ENCODE assay signal across 8 mouse cellular contexts in the genomic region with DNA sequence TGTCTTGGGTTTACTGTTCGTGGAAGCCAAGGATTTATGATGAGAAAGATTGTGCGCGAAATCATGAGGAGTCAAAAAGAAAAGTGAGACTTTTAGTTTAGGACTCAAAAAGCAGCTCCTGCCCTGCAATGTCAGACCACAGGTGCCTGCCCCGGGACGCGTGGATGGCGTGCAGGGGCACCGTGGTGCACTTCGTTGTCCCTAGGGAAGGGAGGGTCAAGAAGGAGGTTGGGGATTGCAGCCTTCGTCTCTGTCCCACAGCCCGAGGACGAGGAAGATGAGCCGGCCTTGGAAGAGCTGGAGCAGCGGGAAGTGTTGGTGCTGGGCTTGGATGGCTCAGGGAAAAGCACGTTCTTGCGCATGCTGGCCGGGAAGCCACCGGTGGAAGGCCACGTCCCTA. TPM values are rescaled to one million over a fixed set of nuclear protein-coding genes. Genes with fewer than 3 reads are reported as not detected.
DNase-seq lines count a peak whose midpoint lies in the region; ATAC-seq lines count a peak whose summit lies in the region.

No protein-coding gene starts in this region.

- H3K27ac ChIP-seq in intestine, embryonic 14.5 days (ENCODE audit: low read depth), result no peak overlapping the region; the same call in 1 of the 2 replicates
- H3K27ac ChIP-seq in neural tube, embryonic 11.5 days (ENCODE audit: low read depth, low read length), result no peak overlapping the region

- no peaks in the 10 kb centered on the region for H3K27me3 ChIP-seq in megakaryocyte, embryonic 14.5 days (replicated peaks)
- H3K27me3 ChIP-seq in intestine, embryonic 14.5 days (replicated peaks; ENCODE audit: control insufficient read depth, insufficient read depth, low read length), result no peaks in the 10 kb centered on the region
- H3K27me3 ChIP-seq in neural tube, embryonic 11.5 days (ENCODE audit: control insufficient read depth, insufficient read depth, low read length), result no peaks in the 10 kb centered on the region

- peak overlapping the region; percentile 85 for H3K9ac ChIP-seq in intestine, embryonic 14.5 days (ENCODE audit: low read length)
- H3K9ac ChIP-seq in neural tube, embryonic 11.5 days (ENCODE audit: low read length), result peak overlapping the region; percentile 84

- H3K4me1 ChIP-seq in megakaryocyte, embryonic 14.5 days, result peaks cover 58% of the 10 kb centered on the region
- peaks cover 6% of the 10 kb centered on the region for H3K4me1 ChIP-seq in intestine, embryonic 14.5 days (replicated peaks; ENCODE audit: control insufficient read depth, insufficient read depth, low read length)
- H3K4me1 ChIP-seq in neural tube, embryonic 11.5 days (ENCODE audit: control insufficient read depth, insufficient read depth, low read length), result peaks cover 7% of the 10 kb centered on the region; the same call in 1 of the 2 replicates

- H3K4me3 ChIP-seq in megakaryocyte, embryonic 14.5 days (replicated peaks), result peak overlapping the region; percentile 97
- H3K4me3 ChIP-seq in intestine, embryonic 14.5 days (ENCODE audit: low read depth, low read length), result peak overlapping the region; percentile 96
- peak overlapping the region; percentile 67 for H3K4me3 ChIP-seq in neural tube, embryonic 11.5 days (ENCODE audit: low read depth, low read length)

- DNase-seq in adrenal gland, postnatal 14 days, result peak; percentile 44
- DNase-seq in adrenal gland, postnatal 25 days, result no peak
- peak; percentile 62 for DNase-seq in intestine, embryonic 14.5 days (ENCODE audit: low spot score)
- no peak for DNase-seq in neural tube, embryonic 11.5 days (ENCODE audit: low spot score)
- no peak for DNase-seq in gastrocnemius, adult 8-10 months (ENCODE audit: low spot score in 2 of 2)
- DNase-seq in layer of hippocampus, adult 9-11 months, result no peak

- peak overlapping the region; percentile 95 for H3K4me2 ChIP-seq in intestine, embryonic 14.5 days (ENCODE audit: low read length)
- peak overlapping the region; percentile 59 for H3K4me2 ChIP-seq in neural tube, embryonic 11.5 days (ENCODE audit: low read depth)

- 3% methylated on average over 19 of the region's 19 CpGs for WGBS in intestine, embryonic 14.5 days
- 4% methylated on average over 19 of the region's 19 CpGs for WGBS in neural tube, embryonic 11.5 days

- H3K9me3 ChIP-seq in megakaryocyte, embryonic 14.5 days, result no peaks in the 10 kb centered on the region
- H3K9me3 ChIP-seq in intestine, embryonic 14.5 days (ENCODE audit: control insufficient read depth, low read length), result no peaks in the 10 kb centered on the region
- H3K9me3 ChIP-seq in neural tube, embryonic 11.5 days (ENCODE audit: control insufficient read depth, low read length), result no peaks in the 10 kb centered on the region

- ATAC-seq in megakaryocyte, adult 5-6 weeks (ENCODE audit: poor library complexity, severe bottlenecking), result no peak
- peak; percentile 25; the same call in 1 of the 2 replicates for ATAC-seq in intestine, embryonic 14.5 days (replicated peaks; ENCODE audit: low FRiP score, low TSS enrichment, low read depth)
- peak; percentile 18; the same call in 1 of the 2 replicates for ATAC-seq in neural tube, embryonic 11.5 days (ENCODE audit: insufficient read depth, low FRiP score, low TSS enrichment)

- peaks cover 44% of the 10 kb centered on the region for H3K36me3 ChIP-seq in megakaryocyte, embryonic 14.5 days (replicated peaks; ENCODE audit: low read length)
- H3K36me3 ChIP-seq in intestine, embryonic 14.5 days (ENCODE audit: control insufficient read depth, insufficient read depth, low read length), result peaks cover 41% of the 10 kb centered on the region
- H3K36me3 ChIP-seq in neural tube, embryonic 11.5 days (ENCODE audit: control insufficient read depth, insufficient read depth, low read length), result no peaks in the 10 kb centered on the region; the same call in 1 of the 2 replicates

RNA-seq across cellular contexts. Expression of gene Arl10, which starts 0.7 kb away (rescaled TPM):
- 25.2 and 31.1 TPM in 2 replicates for total RNA-seq in adrenal gland, postnatal 14 days (2021)
- total RNA-seq in adrenal gland, postnatal 25 days (2021), result 51.6 and 65.6 TPM in 2 replicates
- polyA plus RNA-seq in megakaryocyte, embryonic 14.5 days (2012; ENCODE audit: insufficient read depth, low replicate concordance), result 11.5 TPM in 1 of 2 replicates, not detected in the other
- 20.4 and 22.4 TPM in 2 replicates for total RNA-seq in megakaryocyte, adult 5-6 weeks (2015)
- total RNA-seq in megakaryocyte, adult 5-6 weeks (2017), result 22.9 and 23.3 TPM in 2 replicates
- polyA plus RNA-seq in intestine, embryonic 14.5 days (2014; fragmentation: Nextera tagmentation; extraction: Ambion mirVana), result 25.4 and 26.4 TPM in 2 replicates
- 28.6 and 34.5 TPM in 2 replicates for polyA plus RNA-seq in neural tube, embryonic 11.5 days (2014; fragmentation: Nextera tagmentation; extraction: Ambion mirVana)
- total RNA-seq in gastrocnemius, adult 8-10 months (2022), result 1 to 10 TPM in 3 of 4 experiments, under 1 TPM in 1; 0.87 to 3.5 (median 2.1) TPM

RNA-seq across cellular contexts. Expression of gene 4833439L19Rik, which starts 10.3 kb away (rescaled TPM):
- 123 and 131 TPM in 2 replicates for total RNA-seq in adrenal gland, postnatal 14 days (2021)
- 157 and 177 TPM in 2 replicates for total RNA-seq in adrenal gland, postnatal 25 days (2021)
- polyA plus RNA-seq in megakaryocyte, embryonic 14.5 days (2012; ENCODE audit: insufficient read depth, low replicate concordance), result 23.2 and 24.6 TPM in 2 replicates
- total RNA-seq in megakaryocyte, adult 5-6 weeks (2015), result 70.1 and 71.1 TPM in 2 replicates
- 43.9 and 48.8 TPM in 2 replicates for total RNA-seq in megakaryocyte, adult 5-6 weeks (2017)
- 128 and 136 TPM in 2 replicates for polyA plus RNA-seq in intestine, embryonic 14.5 days (2014; fragmentation: Nextera tagmentation; extraction: Ambion mirVana)
- polyA plus RNA-seq in neural tube, embryonic 11.5 days (2014; fragmentation: Nextera tagmentation; extraction: Ambion mirVana), result 254 and 284 TPM in 2 replicates
- 100 to 1,000 TPM; 213 to 249 (median 236) TPM for total RNA-seq in gastrocnemius, adult 8-10 months (2022)

RNA-seq across cellular contexts. Expression of gene Nop16, which starts 14.4 kb away (rescaled TPM):
- 56.0 and 60.9 TPM in 2 replicates for total RNA-seq in adrenal gland, postnatal 14 days (2021)
- 56.7 and 72.4 TPM in 2 replicates for total RNA-seq in adrenal gland, postnatal 25 days (2021)
- polyA plus RNA-seq in megakaryocyte, embryonic 14.5 days (2012; ENCODE audit: insufficient read depth, low replicate concordance), result 6.9 and 22.1 TPM in 2 replicates
- total RNA-seq in megakaryocyte, adult 5-6 weeks (2015), result 15.6 and 18.9 TPM in 2 replicates
- total RNA-seq in megakaryocyte, adult 5-6 weeks (2017), result 27.8 and 28.0 TPM in 2 replicates
- polyA plus RNA-seq in intestine, embryonic 14.5 days (2014; fragmentation: Nextera tagmentation; extraction: Ambion mirVana), result 78.8 and 91.5 TPM in 2 replicates
- 66.6 and 71.7 TPM in 2 replicates for polyA plus RNA-seq in neural tube, embryonic 11.5 days (2014; fragmentation: Nextera tagmentation; extraction: Ambion mirVana)
- total RNA-seq in gastrocnemius, adult 8-10 months (2022), result 10 to 100 TPM; 14.8 to 18.9 (median 16.7) TPM

RNA-seq across cellular contexts. Expression of gene Higd2a, which starts 14.5 kb away (rescaled TPM):
- 260 and 265 TPM in 2 replicates for total RNA-seq in adrenal gland, postnatal 14 days (2021)
- 230 and 245 TPM in 2 replicates for total RNA-seq in adrenal gland, postnatal 25 days (2021)
- 13.6 and 46.2 TPM in 2 replicates for polyA plus RNA-seq in megakaryocyte, embryonic 14.5 days (2012; ENCODE audit: insufficient read depth, low replicate concordance)
- total RNA-seq in megakaryocyte, adult 5-6 weeks (2015), result 144 and 147 TPM in 2 replicates
- 66.2 and 100 TPM in 2 replicates for total RNA-seq in megakaryocyte, adult 5-6 weeks (2017)
- polyA plus RNA-seq in intestine, embryonic 14.5 days (2014; fragmentation: Nextera tagmentation; extraction: Ambion mirVana), result 221 and 239 TPM in 2 replicates
- polyA plus RNA-seq in neural tube, embryonic 11.5 days (2014; fragmentation: Nextera tagmentation; extraction: Ambion mirVana), result 147 and 160 TPM in 2 replicates
- total RNA-seq in gastrocnemius, adult 8-10 months (2022), result 100 to 1,000 TPM; 131 to 155 (median 141) TPM

RNA-seq across cellular contexts. Expression of gene Cltb, which starts 35.7 kb away (rescaled TPM):
- 70.6 and 80.1 TPM in 2 replicates for total RNA-seq in adrenal gland, postnatal 14 days (2021)
- 61.8 and 82.6 TPM in 2 replicates for total RNA-seq in adrenal gland, postnatal 25 days (2021)
- polyA plus RNA-seq in megakaryocyte, embryonic 14.5 days (2012; ENCODE audit: insufficient read depth, low replicate concordance), result 72.4 and 308 TPM in 2 replicates
- total RNA-seq in megakaryocyte, adult 5-6 weeks (2015), result 5.9 and 6.6 TPM in 2 replicates
- 19.3 and 20.7 TPM in 2 replicates for total RNA-seq in megakaryocyte, adult 5-6 weeks (2017)
- 43.6 and 49.6 TPM in 2 replicates for polyA plus RNA-seq in intestine, embryonic 14.5 days (2014; fragmentation: Nextera tagmentation; extraction: Ambion mirVana)
- 30.9 and 34.1 TPM in 2 replicates for polyA plus RNA-seq in neural tube, embryonic 11.5 days (2014; fragmentation: Nextera tagmentation; extraction: Ambion mirVana)
- total RNA-seq in gastrocnemius, adult 8-10 months (2022), result 100 to 1,000 TPM; 168 to 177 (median 172) TPM

Comparison
In these comparisons a context has a peak if more than half of its experiments do, and no peak if none do; other contexts are left out.
1. DNase-seq: peak in adrenal gland, postnatal 14 days (single experiment) and intestine, embryonic 14.5 days (single experiment); none in adrenal gland, postnatal 25 days (single experiment), neural tube, embryonic 11.5 days (single experiment), gastrocnemius, adult 8-10 months (0 of 2) and layer of hippocampus, adult 9-11 months (single experiment).
2. Peak in every context shown above with its lines, with median percentiles within 50 percentile points of each other: H3K4me3 ChIP-seq.